Mouse (Mus musculus) NIH3T3 (cell line): ENCODE data around the gene Plbd2.

Source experiments
- DNase-seq: peaks from one replicate; pipeline ENCODE4 v3.0.0-alpha.2; 2012; ENCODE audit warnings: low read depth

The Plbd2 gene

DNA sequence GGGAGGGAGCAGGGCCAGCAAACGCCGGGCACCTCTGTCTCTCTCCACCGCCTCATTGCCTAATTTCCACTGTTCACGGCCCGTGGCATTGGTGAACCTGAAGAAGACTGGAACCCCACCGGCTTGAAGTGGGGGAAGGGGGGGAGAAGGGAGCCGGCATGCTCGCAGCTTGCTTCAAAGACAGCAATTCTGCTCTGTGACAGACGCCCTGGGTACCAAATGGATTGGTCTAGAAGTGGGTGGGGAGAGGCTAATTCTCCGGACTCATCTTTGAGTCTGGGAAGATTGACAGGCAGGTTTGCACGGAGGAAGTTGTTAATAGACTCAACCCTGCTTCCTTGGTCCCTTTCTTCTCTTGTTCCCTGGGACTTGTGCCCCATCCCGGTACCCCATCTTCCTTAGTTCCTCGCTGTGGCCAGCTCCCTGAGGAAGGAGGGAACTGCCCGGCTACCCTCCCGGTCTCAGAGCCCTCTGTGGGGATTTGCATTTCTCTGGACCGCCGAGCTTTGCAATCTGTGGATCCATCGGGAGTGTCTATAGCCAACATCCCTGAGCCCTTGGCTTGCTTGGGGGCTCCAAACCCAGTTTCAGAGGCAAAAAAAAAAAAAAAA lies 66.4 kb downstream of the Plbd2 start:
- no peak for DNase-seq

DNA sequence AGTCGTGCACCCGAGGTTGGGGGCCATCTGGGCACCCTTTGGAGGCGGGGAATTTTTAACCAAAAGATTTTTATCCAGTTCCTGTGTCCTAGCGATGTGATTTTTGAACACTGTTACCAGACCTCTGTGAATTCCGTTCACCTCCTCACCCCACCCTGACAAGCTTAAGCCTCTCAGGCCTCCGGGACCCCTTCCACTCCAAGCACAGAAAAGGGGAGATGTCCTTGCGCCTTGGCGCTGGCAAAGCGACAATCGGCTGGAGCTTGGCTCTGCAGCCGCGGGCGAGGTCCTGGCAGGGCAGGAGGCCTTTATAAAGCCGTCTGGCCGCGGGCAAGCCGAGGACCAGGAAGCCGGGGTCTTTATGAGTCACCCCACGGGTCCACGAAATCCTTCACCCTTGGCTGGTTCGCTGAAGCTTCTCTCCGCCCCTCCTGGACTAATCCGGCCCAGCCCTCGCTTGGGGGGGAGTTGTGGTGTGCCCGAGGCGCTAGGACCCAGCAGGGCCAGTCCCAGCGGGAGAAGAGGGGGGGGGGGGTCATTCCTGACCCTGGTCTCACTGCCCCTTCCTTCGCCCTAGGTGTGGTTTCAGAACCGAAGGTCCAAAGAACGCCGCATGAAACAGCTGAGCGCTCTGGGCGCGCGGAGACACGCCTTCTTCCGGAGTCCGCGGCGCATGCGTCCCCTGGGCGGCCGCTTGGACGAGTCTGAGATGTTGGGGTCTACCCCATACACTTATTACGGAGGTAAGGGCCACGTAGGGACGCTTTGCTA lies 67.5 kb downstream of the Plbd2 start:
- DNase-seq, result no peak

DNA sequence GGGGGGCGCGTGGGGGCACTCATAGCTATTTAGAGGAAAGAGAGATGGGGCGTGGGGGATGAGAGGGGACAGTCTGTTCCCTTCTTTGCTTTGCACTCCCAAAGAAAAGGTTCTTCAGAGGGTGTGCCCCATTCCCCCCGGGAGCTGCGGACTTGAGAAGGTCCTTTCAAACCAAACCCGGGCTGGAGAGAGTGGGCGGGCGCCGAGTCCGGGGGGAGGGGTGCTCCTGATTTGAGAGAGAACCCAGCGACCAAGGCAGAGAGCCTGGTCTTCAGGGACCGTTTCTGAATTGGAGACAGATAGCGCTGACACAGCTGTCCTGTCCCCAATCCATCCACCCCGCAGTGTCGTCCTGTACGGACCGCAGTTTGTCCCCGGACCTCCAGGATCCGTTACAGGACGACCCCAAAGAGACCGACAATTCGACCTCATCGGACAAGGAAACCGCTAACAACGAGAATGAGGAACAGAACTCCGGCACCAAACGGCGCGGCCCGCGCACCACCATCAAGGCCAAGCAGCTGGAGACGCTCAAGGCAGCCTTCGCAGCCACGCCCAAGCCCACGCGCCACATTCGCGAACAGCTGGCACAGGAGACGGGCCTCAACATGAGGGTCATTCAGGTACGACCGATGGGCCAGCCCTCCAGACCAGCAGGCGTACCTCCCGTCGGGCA lies 68.3 kb downstream of the Plbd2 start:
- DNase-seq, result no peak

DNA sequence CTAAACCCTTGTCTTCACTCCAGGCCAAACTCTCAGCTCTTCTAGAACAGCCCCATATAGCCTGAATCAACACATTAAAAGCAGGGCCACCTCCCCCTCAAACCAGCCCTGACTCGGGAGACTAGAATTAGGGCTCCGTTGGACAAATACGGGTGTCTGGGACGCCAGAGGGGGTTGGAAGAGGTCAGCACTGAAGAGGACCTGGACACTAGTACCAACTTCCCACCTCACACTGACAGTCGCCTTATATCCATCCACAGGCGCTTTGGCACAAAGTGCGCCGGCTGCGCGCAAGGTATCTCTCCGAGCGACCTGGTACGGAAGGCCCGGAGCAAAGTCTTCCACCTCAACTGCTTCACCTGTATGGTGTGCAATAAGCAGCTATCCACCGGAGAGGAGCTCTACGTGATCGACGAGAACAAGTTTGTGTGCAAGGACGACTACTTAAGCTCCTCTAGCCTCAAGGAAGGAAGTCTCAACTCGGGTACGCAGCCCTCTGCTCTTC lies 69.1 kb downstream of the Plbd2 start:
- no peak for DNase-seq
